Mouse (Mus musculus): Measurements from ENCODE around the gene Ccdc92b. TPM values are rescaled to one million over a fixed set of nuclear protein-coding genes. Genes with fewer than 3 reads are reported as not detected.

Gene Ccdc92b
- total RNA-seq, 2 experiments from 2014 or later = 19.1 to 20.2 TPM

- no peak for DNase-seq (ENCODE audit: low spot score in 2 of 2)
Observed at GRCm38 (mm10) chr11:74610545-74611176, 8.7 kb upstream of the Ccdc92b start, which contains the start of gene Rap1gap2. Gene Rap1gap2 (minus strand): TSS chr11:74610915.

GRCm38 (mm10) chr11:74611437-74611836, 8.0 kb upstream of the Ccdc92b start:
- no peak for DNase-seq (ENCODE audit: low spot score in 2 of 2)

GRCm38 (mm10) chr11:74613428-74613827, 6.0 kb upstream of the Ccdc92b start:
- DNase-seq (ENCODE audit: low spot score in 2 of 2) = no peak

DNA sequence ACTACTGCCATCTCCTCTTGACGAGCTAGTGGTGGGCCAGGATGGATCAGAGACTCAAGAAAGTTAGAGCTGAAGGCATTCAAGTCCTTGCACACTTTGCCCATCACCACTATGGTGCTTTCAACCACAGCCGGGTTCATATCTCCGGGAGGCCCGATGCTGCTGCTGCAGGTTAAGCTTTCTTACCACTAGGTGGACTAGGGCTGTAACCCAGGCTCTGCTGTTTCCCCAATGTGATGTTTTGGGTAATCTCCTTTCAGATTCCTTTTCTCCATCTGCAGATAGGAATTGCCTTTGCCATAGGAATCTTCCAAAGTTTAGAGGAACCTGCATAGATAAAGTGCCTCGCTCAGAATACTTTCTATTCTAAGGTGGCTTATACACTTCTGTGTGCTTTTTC, 3.8 kb upstream of the Ccdc92b start:
- DNase-seq (ENCODE audit: low spot score in 2 of 2) = no peak

- DNase-seq (ENCODE audit: low spot score in 2 of 2) = no peak
Observed at GRCm38 (mm10) chr11:74619956-74620300, 523 bp downstream of the Ccdc92b start.

- no peak for DNase-seq (ENCODE audit: low spot score in 2 of 2)
Observed at GRCm38 (mm10) chr11:74621974-74622669, 2.7 kb downstream of the Ccdc92b start.

DNA sequence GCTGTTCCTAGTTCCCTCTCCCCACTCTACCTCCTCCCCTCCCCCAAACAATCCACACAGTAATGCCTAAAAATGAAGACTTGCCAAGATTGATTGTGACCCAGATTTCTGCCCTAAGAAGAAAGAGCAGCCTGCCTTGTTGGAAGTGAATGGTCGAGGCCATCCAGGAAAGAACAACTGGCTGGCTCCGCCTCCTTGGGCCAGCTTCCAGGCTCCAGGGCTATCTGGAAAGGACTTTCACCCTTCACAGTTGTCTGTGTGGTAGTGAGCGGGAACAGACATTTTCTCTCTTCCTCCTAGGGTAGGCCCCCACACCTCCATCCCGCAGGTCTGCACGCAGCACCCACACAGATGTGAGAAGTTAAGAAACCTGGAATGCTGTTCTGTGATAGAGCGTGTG, 4.3 kb downstream of the Ccdc92b start:
- no peak for DNase-seq (ENCODE audit: low spot score in 2 of 2)

DNA sequence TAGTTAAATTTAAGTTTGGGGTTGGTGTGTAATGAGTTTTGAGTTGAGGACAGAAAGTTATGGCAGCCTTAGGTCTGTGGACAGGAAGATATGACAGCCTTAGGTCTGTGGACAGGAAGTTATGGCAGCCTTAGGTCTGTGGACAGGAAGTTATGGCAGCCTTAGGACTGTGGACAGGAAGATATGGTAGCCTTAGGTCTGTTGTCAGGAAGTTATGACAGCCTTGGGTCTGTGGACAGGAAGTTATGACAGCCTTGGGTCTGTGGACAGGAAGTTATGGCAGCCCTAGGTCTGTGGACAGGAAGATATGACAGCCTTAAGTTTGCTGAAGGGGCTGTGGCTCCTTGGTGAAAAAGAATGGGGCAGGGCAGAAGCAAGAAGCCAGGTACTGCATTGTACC, 5.9 kb downstream of the Ccdc92b start:
- DNase-seq (ENCODE audit: low spot score in 2 of 2) = no peak

- DNase-seq (ENCODE audit: low spot score in 2 of 2) = no peak
Observed at GRCm38 (mm10) chr11:74627481-74627880, 8.1 kb downstream of the Ccdc92b start.

- DNase-seq (ENCODE audit: low spot score in 2 of 2) = no peak
Observed at GRCm38 (mm10) chr11:74631880-74632789, 12.7 kb downstream of the Ccdc92b start.

DNA sequence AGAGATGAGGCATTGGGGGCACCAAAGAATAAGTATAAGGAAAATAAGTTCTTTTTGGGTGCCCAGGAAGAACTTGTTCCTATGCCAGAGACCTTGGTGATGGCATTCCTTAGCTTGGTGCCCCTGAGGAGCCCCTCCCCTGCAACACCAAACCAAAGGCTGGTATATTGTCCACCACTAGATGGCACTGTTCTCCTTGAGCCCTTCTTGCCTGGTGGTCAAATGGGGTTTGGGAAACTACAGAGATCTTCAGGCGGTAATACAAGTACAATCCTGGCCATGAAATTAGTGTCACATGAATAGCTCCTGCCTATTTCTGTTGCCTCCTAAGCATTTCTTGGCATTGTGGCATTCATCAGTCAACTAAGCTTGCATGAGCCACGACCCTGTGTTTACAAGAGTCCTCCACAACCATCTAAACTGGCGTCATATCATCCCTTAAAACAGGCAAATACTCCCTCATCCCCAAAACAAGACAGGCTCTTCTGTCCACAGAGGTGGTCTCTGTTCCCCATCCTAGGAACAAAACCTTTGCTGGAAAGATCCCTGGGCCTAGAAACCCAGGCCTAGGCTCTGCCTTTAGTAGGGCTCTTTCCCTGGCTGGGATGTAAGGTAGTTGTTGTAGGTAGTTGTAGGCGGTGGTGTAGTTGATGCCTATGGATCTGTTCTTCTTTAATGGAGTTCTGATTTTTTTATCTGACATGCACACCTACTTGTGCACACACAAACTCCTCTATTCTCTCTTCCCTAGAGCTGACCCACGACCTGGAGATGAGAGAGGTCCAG, 15.3 kb downstream of the Ccdc92b start:
- peak; percentile 50 to 76 for DNase-seq (ENCODE audit: low spot score in 2 of 2)

DNA sequence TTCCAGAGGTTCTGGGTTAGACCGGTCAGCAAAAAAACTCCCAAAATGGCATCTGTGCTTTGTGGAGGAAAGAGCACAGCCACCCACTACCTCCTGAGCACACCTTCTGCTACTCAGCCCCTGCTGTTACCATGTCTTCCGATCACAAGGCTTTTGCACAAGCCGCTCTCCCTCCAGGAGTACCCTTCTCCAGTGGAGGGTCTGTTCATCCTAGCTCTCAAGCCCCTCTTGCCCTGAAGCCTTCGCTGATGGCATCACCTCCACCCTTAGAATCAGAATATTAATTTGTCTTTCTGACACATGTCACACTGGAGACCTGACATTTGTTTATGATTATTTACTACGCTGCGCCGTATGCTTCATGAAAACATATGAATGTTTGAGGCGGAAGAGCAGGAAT, 18.1 kb downstream of the Ccdc92b start:
- DNase-seq (ENCODE audit: low spot score in 2 of 2) = no peak

- DNase-seq (ENCODE audit: low spot score in 2 of 2) = peak; percentile 55 to 60
Observed at GRCm38 (mm10) chr11:74637971-74638790, 18.8 kb downstream of the Ccdc92b start.

DNA sequence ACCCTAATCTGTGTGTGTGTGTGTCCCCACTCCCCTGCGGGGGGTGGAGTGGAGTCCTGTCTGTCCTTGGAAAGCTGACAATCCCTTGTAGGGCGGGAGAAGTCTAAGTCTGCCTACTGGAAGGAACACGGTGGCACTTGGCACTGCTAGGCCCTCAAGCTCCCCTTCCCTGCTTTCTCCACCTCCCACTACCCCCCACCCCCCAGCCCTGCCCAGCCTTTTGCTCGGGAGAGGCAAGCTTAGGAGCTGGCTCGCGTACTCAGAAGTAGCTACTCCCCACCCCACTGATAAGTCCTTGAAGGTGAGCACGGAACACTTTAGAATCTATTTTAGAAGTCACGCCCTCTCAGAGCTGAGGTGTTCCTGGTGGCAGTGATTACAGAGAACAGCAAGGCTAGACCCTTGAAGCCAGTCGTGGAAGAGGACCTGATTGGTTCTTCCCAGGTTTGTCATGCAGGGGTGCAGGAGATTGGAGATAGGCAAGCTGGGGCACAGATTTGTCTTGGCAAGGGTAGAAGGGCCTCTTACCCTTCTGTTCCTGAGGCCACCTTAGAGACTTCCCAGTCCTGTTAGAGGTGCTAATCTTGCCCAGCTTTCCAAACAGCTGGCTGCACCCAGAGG, 19.5 kb downstream of the Ccdc92b start:
- DNase-seq (ENCODE audit: low spot score in 2 of 2) = no peak

DNA sequence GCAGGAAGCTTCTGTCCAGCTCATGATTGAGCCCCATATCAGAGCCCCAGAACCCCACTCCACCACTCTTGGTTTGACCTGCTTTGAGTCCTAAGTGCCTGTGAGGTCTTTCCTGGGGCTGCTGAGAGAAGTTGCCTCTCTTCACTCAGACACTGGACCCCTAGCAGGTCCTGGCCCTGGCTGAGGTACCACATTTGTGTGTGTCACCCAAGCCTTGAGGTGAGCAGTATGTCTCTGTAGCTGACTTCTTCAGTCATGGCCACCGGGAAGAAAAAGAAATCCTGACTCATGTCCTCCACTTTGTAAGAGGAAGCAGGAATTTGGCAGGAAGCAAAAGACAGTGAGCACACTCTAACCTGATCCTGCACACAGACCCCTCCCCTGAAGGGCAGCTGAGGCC, 20.2 kb downstream of the Ccdc92b start:
- DNase-seq (ENCODE audit: low spot score in 2 of 2) = no peak

DNA sequence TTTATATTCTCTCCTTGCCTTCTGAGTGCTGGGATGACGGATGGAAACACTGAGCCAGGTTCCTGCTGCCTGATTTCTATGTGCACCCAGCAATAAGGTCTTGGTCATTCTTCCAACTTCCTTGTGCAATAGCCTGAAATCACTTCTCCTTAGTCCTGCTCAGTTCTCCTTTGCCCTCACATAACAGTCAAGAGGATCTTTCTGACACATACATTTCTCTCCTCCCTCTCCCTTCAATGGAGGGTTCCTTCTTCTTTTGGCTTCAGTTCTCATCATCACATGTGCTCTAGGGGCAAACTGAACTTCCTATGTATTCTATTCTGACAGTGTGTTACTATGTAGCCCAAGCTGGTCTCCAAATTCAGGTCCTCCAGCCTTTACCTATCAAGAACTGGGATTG, 28.6 kb downstream of the Ccdc92b start:
- no peak for DNase-seq (ENCODE audit: low spot score in 2 of 2)

DNA sequence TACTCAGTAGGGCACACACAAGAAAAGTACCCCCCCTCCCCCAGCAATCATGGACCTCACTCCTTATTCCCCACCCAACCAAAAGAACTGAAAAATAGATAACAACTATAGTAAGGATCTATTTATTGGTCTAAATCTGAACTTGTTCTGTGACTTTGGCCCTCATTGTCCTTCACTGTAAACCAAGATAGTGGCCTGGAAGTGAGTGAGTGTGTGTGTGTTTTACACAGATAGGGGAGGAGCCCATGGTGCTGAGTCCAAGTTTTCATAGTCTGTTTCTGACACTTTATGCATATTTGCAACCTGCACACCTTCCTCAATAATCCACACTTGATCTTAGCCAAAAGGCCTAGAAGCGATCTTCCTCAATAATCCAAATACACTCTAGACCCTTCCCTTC, 29.3 kb downstream of the Ccdc92b start:
- no peak for DNase-seq (ENCODE audit: low spot score in 2 of 2)

- peak; percentile 95 to 98 for DNase-seq (ENCODE audit: low spot score in 2 of 2)
Observed at GRCm38 (mm10) chr11:74649095-74649646, 29.8 kb downstream of the Ccdc92b start, which contains the start of gene Cluh. Gene Cluh (plus strand): TSS chr11:74649495.
